Mouse (Mus musculus) hindbrain, embryonic 15.5 days (tissue): ENCODE results near the gene Tdgf1. TPM values are rescaled to one million over a fixed set of nuclear protein-coding genes. Genes with fewer than 3 reads are reported as not detected.
A peak's percentile ranks its signal among the peaks of the same experiment; 100 is the strongest.

Experiments
- ATAC-seq: fragments of 200-750 bp; cut with Nextera tagmentation; 2 replicates; pipeline ENCODE4 v1.8.0; 2017; ENCODE audit warnings: low read depth, moderate number of reproducible peaks, moderate TSS enrichment; ENCODE audit not compliant: low FRiP score
- H3K27ac ChIP-seq: fragments of 300-500 bp; sonication (generic); replicated peaks from 2 replicates; pipeline ENCODE4 v1.5.1; 2015; ENCODE audit warnings: mild to moderate bottlenecking, inconsistent platforms
- H3K27me3 ChIP-seq: fragments of 300-500 bp; sonication (generic); 2 replicates; pipeline ENCODE4 v1.6.1; 2015; ENCODE audit warnings: control low read depth, inconsistent platforms
- H3K36me3 ChIP-seq: fragments of 300-500 bp; sonication (generic); 2 replicates; pipeline ENCODE4 v1.6.1; 2015; ENCODE audit warnings: control low read depth, inconsistent platforms
- H3K4me1 ChIP-seq: fragments of 300-500 bp; sonication (generic); replicated peaks from 2 replicates; pipeline ENCODE4 v1.6.1; 2015; ENCODE audit warnings: control low read depth, inconsistent platforms
- H3K4me2 ChIP-seq: fragments of 300-500 bp; sonication (generic); 2 replicates; pipeline ENCODE4 v1.6.1; 2015; ENCODE audit warnings: moderate library complexity, mild to moderate bottlenecking, inconsistent platforms
- H3K4me3 ChIP-seq: fragments of 300-500 bp; sonication (generic); 2 replicates; pipeline ENCODE4 v1.5.1; 2015; ENCODE audit warnings: mild to moderate bottlenecking, inconsistent platforms
- H3K9ac ChIP-seq: fragments of 300-500 bp; sonication (generic); 2 replicates; pipeline ENCODE4 v1.6.1; 2015; ENCODE audit warnings: inconsistent platforms
- H3K9me3 ChIP-seq: fragments of 300-500 bp; sonication (generic); 2 replicates; pipeline ENCODE4 v1.6.1; 2016; ENCODE audit warnings: control low read depth, inconsistent platforms
- WGBS: fragments of 180-500 bp; shearing (Covaris S2); methylation state at CpG from one replicate; pipeline ENCODE4 v1.1.7; 2015; 5-methylcytosine and 5-hydroxymethylcytosine counted together
- polyA plus RNA-seq: library from polyadenylated mRNA; unstranded; fragments of >200 nt; fragmentation: Nextera tagmentation; extraction: Ambion mirVana; gene quantifications from 2 replicates; pipeline ENCODE4 v1.2.1, GENCODE M21; 2015

Tdgf1 gene
- polyA plus RNA-seq, 1 experiment from 2014 or later: 0.22 TPM

DNA sequence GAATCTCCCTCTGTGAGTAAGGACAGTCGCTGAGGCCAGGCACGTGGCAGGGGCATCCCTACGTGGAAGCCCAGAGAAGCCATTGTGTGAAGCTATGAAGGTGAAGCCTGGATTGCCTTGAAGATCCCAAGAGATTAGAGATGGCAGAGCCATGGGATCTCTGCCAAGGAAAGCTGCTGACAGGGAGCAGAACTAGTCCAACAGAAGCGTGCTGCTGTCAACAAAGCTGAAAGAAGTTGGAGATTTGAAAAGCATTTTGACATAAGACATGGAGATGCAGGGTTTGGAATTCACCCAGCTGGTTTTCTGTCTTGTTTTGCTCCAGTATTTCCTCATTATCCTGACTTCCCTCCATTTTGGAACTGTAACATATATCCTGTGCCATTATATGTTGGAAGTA, 43.7 kb downstream of the Tdgf1 start:
- Histone ChIP-seq H3K9ac (no peak overlapping the region), H3K9me3 (no peaks in the 10 kb centered on the region), H3K36me3 (no peaks in the 10 kb centered on the region), H3K4me3 (no peak overlapping the region), H3K4me2 (no peak overlapping the region), H3K27ac (no peak overlapping the region), H3K4me1 (no peaks in the 10 kb centered on the region), H3K27me3 (no peaks in the 10 kb centered on the region)
- ATAC-seq: no peak
- 73% methylated on average over 4 of the region's 4 CpGs for WGBS

DNA sequence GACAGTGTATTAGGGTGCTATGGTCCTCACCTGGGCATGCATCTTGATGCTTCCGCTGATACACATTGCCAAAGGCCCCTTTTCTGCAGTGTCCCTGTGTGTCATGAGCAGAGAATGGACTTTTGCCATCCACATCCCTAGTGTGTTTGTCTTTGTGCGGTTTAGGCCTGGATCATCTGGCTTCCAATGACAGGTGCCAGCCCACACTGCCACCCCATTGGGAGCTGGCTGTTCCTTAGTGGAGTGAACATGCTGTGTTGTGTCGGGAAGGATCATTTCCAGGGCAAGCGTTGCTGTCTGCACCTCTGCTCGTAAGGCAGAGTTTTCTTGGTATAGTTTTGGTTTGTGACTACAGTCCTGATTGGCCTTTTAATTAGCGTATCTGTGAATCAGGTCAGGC, 44.8 kb downstream of the Tdgf1 start:
- ATAC-seq: no peak
- Histone ChIP-seq H3K27me3 (no peaks in the 10 kb centered on the region), H3K4me1 (0 out of 2 replicates have a peak, but pooled peaks cover 3% of the 10 kb centered on the region), H3K9ac (no peak overlapping the region), H3K9me3 (no peaks in the 10 kb centered on the region), H3K4me2 (no peak overlapping the region), H3K4me3 (no peak overlapping the region), H3K27ac (no peak overlapping the region), H3K36me3 (no peaks in the 10 kb centered on the region)
- WGBS: 75% methylated on average over 6 of the region's 6 CpGs

DNA sequence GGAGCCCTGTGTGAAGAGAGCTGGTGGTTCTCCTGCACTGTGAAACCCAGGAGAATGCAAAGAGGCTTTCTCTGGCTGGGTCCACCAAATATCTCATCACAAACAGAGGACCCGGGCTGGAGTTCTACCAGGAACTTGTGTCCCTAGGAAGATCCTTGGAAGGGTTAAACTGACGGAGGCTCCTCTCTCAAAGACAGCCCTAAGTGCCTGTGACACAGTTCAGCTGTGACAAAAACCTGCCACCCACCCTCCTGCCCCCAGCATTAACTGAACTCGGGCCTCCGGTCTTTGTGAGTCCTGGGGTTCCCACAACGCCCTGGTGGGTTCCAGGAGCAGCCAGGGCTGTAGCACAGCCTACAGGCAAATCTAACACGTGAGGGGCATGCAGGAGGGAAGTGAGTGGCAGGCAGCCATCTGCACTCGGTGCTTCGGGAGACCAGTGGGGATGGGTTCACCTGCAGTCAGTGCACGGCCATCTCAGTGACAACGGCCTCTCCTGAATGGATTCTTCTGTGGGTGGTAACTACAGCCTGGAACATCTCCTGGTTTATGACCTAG, 46.4 kb downstream of the Tdgf1 start:
- H3K27me3 ChIP-seq: no peaks in the 10 kb centered on the region
- 0 out of 2 replicates have a peak, but pooled peaks cover 8% of the 10 kb centered on the region for H3K4me1 ChIP-seq
- H3K9ac ChIP-seq: no peak overlapping the region
- no peak overlapping the region for H3K27ac ChIP-seq
- no peak for ATAC-seq
- 60% methylated on average over 10 of the region's 10 CpGs for WGBS
- H3K4me2 ChIP-seq: no peak overlapping the region
- no peaks in the 10 kb centered on the region for H3K9me3 ChIP-seq
- H3K36me3 ChIP-seq: no peaks in the 10 kb centered on the region
- H3K4me3 ChIP-seq: no peak overlapping the region

GRCm38 (mm10) chr9:110896595-110896994, 49.4 kb downstream of the Tdgf1 start:
- 13% methylated on average over 6 of the region's 6 CpGs for WGBS
- 0 out of 2 replicates have a peak, but pooled peaks have one; percentile 51 for ATAC-seq
- 0 out of 2 replicates have a peak overlapping the region, but pooled peaks have one; percentile 9 for H3K4me2 ChIP-seq

DNA sequence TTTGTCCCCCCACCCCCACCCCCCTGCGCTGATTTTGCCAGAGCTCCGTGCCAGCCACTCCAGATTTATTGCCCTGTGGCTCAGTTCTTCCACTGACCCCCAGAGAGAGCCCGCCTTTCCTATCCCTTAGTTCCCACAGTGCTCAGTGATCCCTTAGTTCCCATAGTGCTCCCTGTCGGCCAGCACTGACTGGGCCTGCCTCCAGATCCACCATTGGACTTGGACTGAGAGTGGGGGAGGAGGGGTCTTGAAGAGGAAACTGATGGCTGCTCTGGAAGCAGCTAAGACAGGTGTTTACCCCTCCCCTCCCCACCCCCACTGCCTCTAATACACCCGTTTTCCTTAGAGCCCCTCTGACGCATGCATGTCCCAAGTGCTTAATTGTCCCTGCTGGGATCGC, 50.0 kb downstream of the Tdgf1 start:
- 19% methylated on average over 7 of the region's 7 CpGs for WGBS
- ATAC-seq: no peak

More at GRCm38 (mm10) chr9:110896595-110896994, 49.4 kb downstream of the Tdgf1 start:
- H3K27ac ChIP-seq: no peak overlapping the region
- no peaks in the 10 kb centered on the region for H3K27me3 ChIP-seq
- no peak overlapping the region for H3K9ac ChIP-seq
- no peaks in the 10 kb centered on the region for H3K36me3 ChIP-seq
- H3K9me3 ChIP-seq: no peaks in the 10 kb centered on the region
- H3K4me3 ChIP-seq: no peak overlapping the region
- H3K4me1 ChIP-seq: 0 out of 2 replicates have a peak, but pooled peaks cover 8% of the 10 kb centered on the region

GRCm38 (mm10) chr9:110895507-110895906, 50.5 kb downstream of the Tdgf1 start:
- Histone ChIP-seq H3K27me3 (no peaks in the 10 kb centered on the region), H3K27ac (no peak overlapping the region), H3K4me3 (no peak overlapping the region), H3K4me1 (0 out of 2 replicates have a peak, but pooled peaks cover 8% of the 10 kb centered on the region), H3K36me3 (no peaks in the 10 kb centered on the region), H3K9me3 (no peaks in the 10 kb centered on the region), H3K9ac (no peak overlapping the region), H3K4me2 (no peak overlapping the region)
- 63% methylated on average over 5 of the region's 5 CpGs for WGBS
- no peak for ATAC-seq

More for the DNA sequence above, 50.0 kb downstream of the Tdgf1 start:
- Histone ChIP-seq H3K9ac (no peak overlapping the region), H3K27ac (no peak overlapping the region), H3K9me3 (no peaks in the 10 kb centered on the region), H3K4me2 (0 out of 2 replicates have a peak overlapping the region, but pooled peaks have one; percentile 9), H3K36me3 (no peaks in the 10 kb centered on the region), H3K4me3 (no peak overlapping the region), H3K4me1 (0 out of 2 replicates have a peak, but pooled peaks cover 8% of the 10 kb centered on the region), H3K27me3 (no peaks in the 10 kb centered on the region)

- H3K4me2 ChIP-seq: no peak overlapping the region
- no peaks in the 10 kb centered on the region for H3K27me3 ChIP-seq
- no peaks in the 10 kb centered on the region for H3K9me3 ChIP-seq
- H3K4me3 ChIP-seq: no peak overlapping the region
- no peak for ATAC-seq
- H3K9ac ChIP-seq: no peak overlapping the region
- H3K36me3 ChIP-seq: no peaks in the 10 kb centered on the region
- H3K4me1 ChIP-seq: 0 out of 2 replicates have a peak, but pooled peaks cover 8% of the 10 kb centered on the region
- WGBS: 66% methylated on average over 10 of the region's 10 CpGs
- no peak overlapping the region for H3K27ac ChIP-seq
Measured at GRCm38 (mm10) chr9:110893429-110893828, 52.5 kb downstream of the Tdgf1 start.

GRCm38 (mm10) chr9:110892552-110892951, 53.4 kb downstream of the Tdgf1 start:
- Histone ChIP-seq H3K4me2 (no peak overlapping the region), H3K27ac (no peak overlapping the region), H3K4me3 (no peak overlapping the region), H3K36me3 (no peaks in the 10 kb centered on the region), H3K27me3 (no peaks in the 10 kb centered on the region), H3K4me1 (0 out of 2 replicates have a peak, but pooled peaks cover 8% of the 10 kb centered on the region), H3K9me3 (no peaks in the 10 kb centered on the region), H3K9ac (no peak overlapping the region)
- ATAC-seq: no peak
- 87% methylated on average over 3 of the region's 3 CpGs for WGBS

- Histone ChIP-seq H3K27me3 (no peaks in the 10 kb centered on the region), H3K9ac (no peak overlapping the region), H3K9me3 (no peaks in the 10 kb centered on the region), H3K4me1 (0 out of 2 replicates have a peak, but pooled peaks cover 5% of the 10 kb centered on the region), H3K27ac (no peak overlapping the region), H3K4me3 (no peak overlapping the region), H3K36me3 (no peaks in the 10 kb centered on the region), H3K4me2 (no peak overlapping the region)
- 88% methylated on average over 12 of the region's 12 CpGs for WGBS
- no peak for ATAC-seq
Measured at GRCm38 (mm10) chr9:110891077-110891828, 54.7 kb downstream of the Tdgf1 start.

GRCm38 (mm10) chr9:110890026-110890783, 55.8 kb downstream of the Tdgf1 start:
- H3K9me3 ChIP-seq: no peaks in the 10 kb centered on the region
- 19% methylated on average over 21 of the region's 21 CpGs for WGBS
- H3K27me3 ChIP-seq: no peaks in the 10 kb centered on the region
- H3K4me1 ChIP-seq: no peaks in the 10 kb centered on the region
- no peaks in the 10 kb centered on the region for H3K36me3 ChIP-seq
- no peak overlapping the region for H3K4me2 ChIP-seq
- ATAC-seq: no peak
- no peak overlapping the region for H3K27ac ChIP-seq
- no peak overlapping the region for H3K9ac ChIP-seq
- no peak overlapping the region for H3K4me3 ChIP-seq
